Mouse (Mus musculus) heart, adult 2 months (tissue): ENCODE data around the gene Iqce. TPM values are rescaled to one million over a fixed set of nuclear protein-coding genes. Genes with fewer than 3 reads are reported as not detected.

Experiments
- DNase-seq, 2 experiments: peaks; one replicate each; pipeline ENCODE4 v3.0.0; 2021
- H3K27ac ChIP-seq: fragments of 200-600 bp; 2 replicates; pipeline ENCODE4 v1.8.1; 2022
- H3K27me3 ChIP-seq: fragments of 200-500 bp; 2 replicates; pipeline ENCODE4 v1.6.1; 2012; ENCODE audit warnings: mild to moderate bottlenecking, low read length, inconsistent platforms, mixed read lengths; ENCODE audit not compliant: control insufficient read depth, insufficient read depth
- H3K36me3 ChIP-seq: fragments of 200-500 bp; 2 replicates; pipeline ENCODE4 v1.6.1; 2012; ENCODE audit warnings: low read length, inconsistent platforms; ENCODE audit not compliant: control insufficient read depth, insufficient read depth
- H3K4me1 ChIP-seq: fragments of 200-500 bp; 2 replicates; pipeline ENCODE4 v1.6.1; 2011; ENCODE audit warnings: low read length; ENCODE audit not compliant: control insufficient read depth, insufficient read depth
- H3K4me3 ChIP-seq: fragments of 200-600 bp; 2 replicates; pipeline ENCODE4 v1.8.1; 2022
- H3K79me2 ChIP-seq: fragments of 200-500 bp; replicated peaks from 2 replicates; pipeline ENCODE4 v1.6.1; 2012; ENCODE audit warnings: mild to moderate bottlenecking, inconsistent platforms, low read length, moderate library complexity, mixed read lengths; ENCODE audit not compliant: control insufficient read depth, insufficient read depth
- H3K9ac ChIP-seq: fragments of 200-500 bp; 2 replicates; pipeline ENCODE4 v1.6.1; 2012; ENCODE audit warnings: low read depth, mild to moderate bottlenecking, control low read depth, inconsistent platforms, low read length, mixed read lengths
- CTCF ChIP-seq: fragments of 200-600 bp; IDR thresholded peaks from 2 replicates; pipeline ENCODE4 v1.8.1; 2022; ENCODE audit warnings: antibody characterized with exemption, mild to moderate bottlenecking, moderate library complexity
- EP300 ChIP-seq: fragments of 200-500 bp; IDR thresholded peaks from 2 replicates; pipeline ENCODE4 v1.6.1; 2011; ENCODE audit warnings: low read depth, low read length, control low read depth; ENCODE audit not compliant: insufficient read depth
- POLR2A ChIP-seq: fragments of 200-500 bp; IDR thresholded peaks from 2 replicates; pipeline ENCODE4 v1.6.1; 2011; ENCODE audit warnings: mild to moderate bottlenecking, low read depth, low read length, control low read depth; ENCODE audit not compliant: insufficient read depth
- WGBS: fragments of 180-500 bp; shearing (Covaris S2); methylation state at CpG from one replicate; pipeline ENCODE4 v1.1.7; 2018; 5-methylcytosine and 5-hydroxymethylcytosine counted together
- intact Hi-C: fragments of 180-260 bp; cut with DNase I; formaldehyde crosslinking; loops from one replicate; pipeline ENCODE4 v1.15.1; 2025
- polyA plus RNA-seq: library from polyadenylated mRNA; depleted of rRNA; stranded (reverse); fragments of >200 nt; gene quantifications from 2 replicates; pipeline ENCODE4 v1.2.3, GENCODE M21; 2012; rRNA removed
- total RNA-seq, 2 experiments: library from RNA; stranded (reverse); gene quantifications; 2 replicates each; pipeline ENCODE4 v1.2.3; 2021

Gene Iqce
- total and polyA plus RNA-seq, 3 experiments: 3.7 to 7.1 (median 5.8) TPM

DNA sequence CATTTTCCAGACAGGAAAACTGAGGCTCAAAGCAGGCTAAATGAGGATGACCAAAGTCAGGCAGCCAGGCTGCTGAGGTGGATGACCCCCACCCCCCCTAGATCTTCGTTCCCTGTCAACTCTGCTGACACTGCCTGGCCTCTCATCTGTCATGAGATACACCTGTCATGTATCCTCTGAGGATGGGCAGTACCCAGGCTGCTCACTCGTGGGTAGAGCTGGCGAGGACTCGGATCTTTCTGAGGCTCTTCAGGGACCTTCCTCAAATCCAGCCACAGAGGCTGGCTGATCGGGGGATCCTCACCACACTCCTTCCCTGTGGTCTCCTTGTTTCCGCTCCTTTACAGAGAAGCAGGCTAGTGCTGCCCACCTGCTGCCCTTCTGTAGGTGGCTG lies 86.1 kb downstream of the Iqce start:
- 0 out of 2 replicates have a peak, but pooled peaks cover 4% of the 10 kb centered on the region for H3K4me1 ChIP-seq
- no peak overlapping the region for H3K27ac ChIP-seq
- intact Hi-C loops: no loop called here
- no peaks in the 10 kb centered on the region for H3K27me3 ChIP-seq
- no peak for DNase-seq
- H3K4me3 ChIP-seq: no peak overlapping the region
- no peak overlapping the region for H3K9ac ChIP-seq
- TF ChIP-seq POLR2A (no peak), EP300 (no peak), CTCF (no peak)
- H3K36me3 ChIP-seq: no peaks in the 10 kb centered on the region
- H3K79me2 ChIP-seq: no peaks in the 10 kb centered on the region
- 86% methylated on average over 6 of the region's 6 CpGs for WGBS

DNA sequence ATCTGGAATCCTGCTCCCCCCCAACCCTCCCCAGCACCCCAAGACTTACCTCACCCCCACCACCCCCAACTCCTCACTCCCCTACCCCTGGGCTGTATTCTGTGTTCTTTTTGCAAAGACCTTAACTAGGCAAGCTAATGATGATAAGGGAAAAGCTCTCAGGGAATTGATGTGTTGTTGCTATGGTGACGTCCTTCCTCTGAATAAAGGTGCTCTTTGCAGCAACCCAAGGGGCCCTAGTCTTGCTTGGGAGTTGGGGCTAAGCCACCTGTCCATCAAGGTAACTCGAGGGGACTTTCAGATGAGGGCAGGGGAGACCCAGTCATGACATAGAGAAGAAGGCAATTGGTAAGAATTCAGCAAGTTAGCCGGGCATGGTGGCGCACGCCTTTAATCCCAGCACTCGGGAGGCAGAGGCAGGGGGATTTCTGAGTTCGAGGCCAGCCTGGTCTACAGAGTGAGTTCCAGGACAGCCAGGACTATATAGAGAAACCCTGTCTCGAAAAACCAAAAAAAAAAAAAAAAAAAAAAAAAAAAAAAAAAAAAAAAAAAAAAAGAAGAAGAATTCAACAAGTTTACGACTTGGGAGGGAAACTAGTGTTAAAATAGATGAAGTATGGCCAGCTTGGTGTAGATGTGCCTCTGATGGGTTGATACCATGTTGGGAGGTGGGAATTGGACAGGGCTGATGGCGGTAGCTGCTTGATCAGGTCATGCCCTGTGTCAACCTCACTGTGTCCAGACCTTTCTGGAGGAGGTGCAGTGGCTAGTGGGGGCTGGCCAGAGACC lies 86.7 kb downstream of the Iqce start:
- Histone ChIP-seq H3K4me1 (peaks cover 4% of the 10 kb centered on the region), H3K27me3 (no peaks in the 10 kb centered on the region), H3K4me3 (no peak overlapping the region), H3K9ac (no peak overlapping the region), H3K27ac (no peak overlapping the region), H3K36me3 (no peaks in the 10 kb centered on the region), H3K79me2 (no peaks in the 10 kb centered on the region)
- no peak for TF ChIP-seq EP300
- TF ChIP-seq POLR2A: no peak
- TF ChIP-seq CTCF: no peak
- DNase-seq: no peak
- 74% methylated on average over 10 of the region's 10 CpGs for WGBS
- intact Hi-C loops: no loop called here

GRCm38 (mm10) chr5:140614837-140615236 lies 87.3 kb downstream of the Iqce start:
- no peak for DNase-seq
- no peak overlapping the region for H3K4me3 ChIP-seq
- intact Hi-C loops: no loop called here
- TF ChIP-seq POLR2A (no peak), CTCF (no peak), EP300 (no peak)
- no peaks in the 10 kb centered on the region for H3K36me3 ChIP-seq
- H3K27ac ChIP-seq: no peak overlapping the region
- 79% methylated on average over 4 of the region's 4 CpGs for WGBS
- peaks cover 6% of the 10 kb centered on the region for H3K4me1 ChIP-seq
- H3K79me2 ChIP-seq: no peaks in the 10 kb centered on the region
- no peaks in the 10 kb centered on the region for H3K27me3 ChIP-seq
- no peak overlapping the region for H3K9ac ChIP-seq

DNA sequence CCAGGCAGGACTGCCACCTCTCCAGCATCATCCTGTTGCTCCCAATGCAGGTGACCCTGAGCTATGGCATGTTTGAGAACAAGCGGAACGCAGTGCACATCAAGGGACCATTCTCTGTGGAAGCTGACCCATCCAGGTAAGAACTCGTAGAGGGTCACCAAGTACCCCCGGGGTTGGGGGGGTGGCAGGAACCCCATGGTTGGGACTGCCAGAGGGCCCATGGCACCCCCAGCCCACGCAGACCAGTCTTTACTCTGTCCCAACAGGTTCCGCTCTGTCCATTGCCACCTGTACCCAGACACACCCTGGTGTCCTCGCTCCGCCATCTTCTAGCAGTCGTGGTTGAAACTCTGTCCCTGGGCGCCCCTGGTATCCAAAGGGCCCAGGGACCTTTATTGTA lies 88.0 kb downstream of the Iqce start:
- WGBS: 96% methylated on average over 10 of the region's 10 CpGs
- no peak overlapping the region for H3K9ac ChIP-seq

GRCm38 (mm10) chr5:140612191-140612590 lies 90.0 kb downstream of the Iqce start:
- Histone ChIP-seq H3K9ac (no peak overlapping the region), H3K27ac (no peak overlapping the region), H3K27me3 (no peaks in the 10 kb centered on the region), H3K79me2 (no peaks in the 10 kb centered on the region), H3K4me1 (peaks cover 6% of the 10 kb centered on the region), H3K36me3 (no peaks in the 10 kb centered on the region), H3K4me3 (no peak overlapping the region)
- no peak for DNase-seq
- WGBS: 92% methylated on average over 18 of the region's 18 CpGs
- intact Hi-C loops: no loop called here
- no peak for TF ChIP-seq EP300
- TF ChIP-seq POLR2A: no peak
- TF ChIP-seq CTCF: no peak

More for the DNA sequence above, 88.0 kb downstream of the Iqce start:
- no peaks in the 10 kb centered on the region for H3K79me2 ChIP-seq
- no peaks in the 10 kb centered on the region for H3K36me3 ChIP-seq
- H3K4me3 ChIP-seq: no peak overlapping the region
- intact Hi-C loops: no loop called here
- no peaks in the 10 kb centered on the region for H3K27me3 ChIP-seq
- peaks cover 6% of the 10 kb centered on the region for H3K4me1 ChIP-seq
- TF ChIP-seq CTCF (no peak), POLR2A (no peak)
- no peak overlapping the region for H3K27ac ChIP-seq
- DNase-seq: no peak

Other genes with a start within 250 kb of the Iqce start
- 1 to 10 TPM; 4.5 to 4.8 TPM for gene Chst12, start 196.8 kb downstream of the Iqce start, total RNA-seq
- gene Chst12, start 196.8 kb downstream of the Iqce start, polyA plus RNA-seq: 8.3 and 11.2 TPM in 2 replicates
- gene Grifin, start 137.3 kb downstream of the Iqce start, total RNA-seq: not detected
- gene Grifin, start 137.3 kb downstream of the Iqce start, polyA plus RNA-seq: not detected in 2 replicates
- gene Lfng, start 95.1 kb downstream of the Iqce start, total RNA-seq: 10 to 100 TPM in 1 of 2 experiments, 1 to 10 TPM in 1; 7.4 to 11.5 TPM
- gene Lfng, start 95.1 kb downstream of the Iqce start, polyA plus RNA-seq: 18.4 and 23.1 TPM in 2 replicates
- gene Ttyh3, start 53.3 kb downstream of the Iqce start, total RNA-seq: 10 to 100 TPM; 10.6 to 11.0 TPM
- gene Ttyh3, start 53.3 kb downstream of the Iqce start, polyA plus RNA-seq: 13.9 and 14.6 TPM in 2 replicates
- gene Brat1, start 2.6 kb upstream of the Iqce start, total RNA-seq: 1 to 10 TPM; 6.4 to 8.2 TPM
- gene Brat1, start 2.6 kb upstream of the Iqce start, polyA plus RNA-seq: 11.0 and 13.2 TPM in 2 replicates
- under 1 TPM; 0.31 to 0.48 TPM for gene Amz1, start 21.7 kb upstream of the Iqce start, total RNA-seq
- 0.59 and 0.98 TPM in 2 replicates for gene Amz1, start 21.7 kb upstream of the Iqce start, polyA plus RNA-seq
- 100 to 1,000 TPM; 118 to 136 TPM for gene Gna12, start 128.1 kb upstream of the Iqce start, total RNA-seq
- gene Gna12, start 128.1 kb upstream of the Iqce start, polyA plus RNA-seq: 117 and 136 TPM in 2 replicates